Mouse (Mus musculus) central nervous system, embryonic 11.5 days (tissue): ENCODE results near the gene Zpbp2. TPM values are rescaled to one million over a fixed set of nuclear protein-coding genes. Genes with fewer than 3 reads are reported as not detected.

Experiments
- polyA plus RNA-seq: library from polyadenylated mRNA; depleted of rRNA; stranded (reverse); fragments of >200 nt; gene quantifications from 2 replicates; pipeline ENCODE4 v1.2.3, GENCODE M21; 2012; rRNA removed

Zpbp2 gene
- polyA plus RNA-seq, result 0.09 and 0.44 TPM in 2 replicates

GRCm38 (mm10) chr11:98550975-98551828 lies at the start of gene Zpbp2:
Gene Zpbp2, plus strand, starts transcription at chr11:98551097.

DNA sequence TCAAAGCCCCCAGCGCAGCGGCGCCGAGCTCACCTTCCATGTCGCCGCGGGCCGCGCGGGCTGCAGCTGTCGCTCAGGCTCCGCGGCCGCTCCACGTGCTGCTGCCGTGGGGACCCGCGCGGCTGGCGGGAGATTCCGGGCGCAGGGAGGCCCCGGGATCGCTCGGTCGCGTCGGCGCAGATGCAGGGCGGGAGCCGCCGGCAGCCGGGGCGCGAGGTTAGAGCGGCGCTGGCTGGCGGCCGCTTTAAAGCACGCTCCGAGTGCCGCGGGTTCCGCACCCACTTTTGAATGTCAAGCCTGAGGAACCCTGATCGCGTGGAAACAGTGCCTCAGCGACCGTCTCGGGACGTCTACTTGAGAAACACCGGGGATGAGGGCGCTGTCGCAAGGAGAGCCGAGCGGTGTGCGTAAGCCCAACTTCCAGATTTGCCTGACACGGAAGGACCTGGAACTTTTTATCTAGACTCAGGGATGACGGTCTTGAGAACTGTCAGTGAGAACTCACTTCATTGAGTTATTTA lies 5.1 kb upstream of the Zpbp2 start, which contains the start of gene Ikzf3:
Gene Ikzf3, minus strand, starts transcription at position 321 of the 521 bp plus-strand sequence.

GRCm38 (mm10) chr11:98586892-98587563 lies 36.1 kb downstream of the Zpbp2 start, which contains the start of gene Ormdl3:
Gene Ormdl3, minus strand, starts transcription at chr11:98587368.

DNA sequence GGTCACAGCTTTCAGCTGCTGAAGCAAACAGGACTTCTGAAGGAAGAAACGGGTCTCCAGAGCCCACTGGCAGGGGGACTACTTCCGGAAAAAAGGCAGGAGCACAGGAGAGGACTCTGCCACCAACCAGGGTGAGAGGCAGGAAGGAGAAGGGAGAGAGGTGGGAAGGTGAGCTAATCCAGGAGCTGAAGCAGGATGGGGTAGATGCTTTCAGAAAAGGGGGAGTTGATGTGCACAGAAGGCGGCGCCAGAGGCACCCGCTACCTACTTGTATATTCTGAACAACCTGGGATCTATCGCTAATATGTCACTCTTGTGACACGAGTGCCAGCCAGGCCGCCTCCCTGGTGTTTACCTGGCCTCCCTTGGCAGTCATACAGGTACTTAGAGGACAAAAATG lies 47.1 kb downstream of the Zpbp2 start, which contains the start of gene Lrrc3c:
Gene Lrrc3c, plus strand, starts transcription at position 301 of the 400 bp plus-strand sequence.

Other genes with a start within 250 kb of the Zpbp2 start
- gene Neurod2, start 221.4 kb upstream of the Zpbp2 start, polyA plus RNA-seq, result 2.1 and 3.4 TPM in 2 replicates
- gene Ppp1r1b, start 202.7 kb upstream of the Zpbp2 start, polyA plus RNA-seq, result 0.65 and 1.3 TPM in 2 replicates
- 55.9 and 61.9 TPM in 2 replicates for gene Stard3, start 192.7 kb upstream of the Zpbp2 start, polyA plus RNA-seq
- gene Tcap, start 167.3 kb upstream of the Zpbp2 start, polyA plus RNA-seq, result 3.3 and 4.0 TPM in 2 replicates
- 0.14 and 1.4 TPM in 2 replicates for gene Pnmt, start 164.6 kb upstream of the Zpbp2 start, polyA plus RNA-seq
- gene Pgap3, start 150.6 kb upstream of the Zpbp2 start, polyA plus RNA-seq, result 6.9 and 11.2 TPM in 2 replicates
- gene Erbb2, start 138.6 kb upstream of the Zpbp2 start, polyA plus RNA-seq, result 12.3 and 20.9 TPM in 2 replicates
- 73.6 and 108 TPM in 2 replicates for gene Mien1, start 112.1 kb upstream of the Zpbp2 start, polyA plus RNA-seq
- gene Grb7, start 104.7 kb upstream of the Zpbp2 start, polyA plus RNA-seq, result 3.2 and 3.3 TPM in 2 replicates
- gene Ikzf3, start 5.1 kb upstream of the Zpbp2 start, polyA plus RNA-seq, result 0.04 and 0.09 TPM in 2 replicates
- 51.7 and 70.0 TPM in 2 replicates for gene Ormdl3, start 36.3 kb downstream of the Zpbp2 start, polyA plus RNA-seq
- gene Lrrc3c, start 47.2 kb downstream of the Zpbp2 start, polyA plus RNA-seq, result not detected in 2 replicates
- gene Gm12355, start 74.6 kb downstream of the Zpbp2 start, polyA plus RNA-seq, result 0.62 and 2.6 TPM in 2 replicates
- not detected in 2 replicates for gene Gsdma3, start 75.3 kb downstream of the Zpbp2 start, polyA plus RNA-seq
- gene Gsdma2, start 95.7 kb downstream of the Zpbp2 start, polyA plus RNA-seq, result 0.11 TPM in 1 of 2 replicates, not detected in the other
- 0.02 TPM in 1 of 2 replicates, not detected in the other for gene Gsdma, start 113.3 kb downstream of the Zpbp2 start, polyA plus RNA-seq
- 165 and 173 TPM in 2 replicates for gene Psmd3, start 131.5 kb downstream of the Zpbp2 start, polyA plus RNA-seq
- gene Csf3, start 150.2 kb downstream of the Zpbp2 start, polyA plus RNA-seq, result not detected in 2 replicates
- 71.0 and 91.8 TPM in 2 replicates for gene Med24, start 178.3 kb downstream of the Zpbp2 start, polyA plus RNA-seq
- 104 and 116 TPM in 2 replicates for gene Thra, start 189.5 kb downstream of the Zpbp2 start, polyA plus RNA-seq
- 0.91 and 1.3 TPM in 2 replicates for gene Nr1d1, start 224.2 kb downstream of the Zpbp2 start, polyA plus RNA-seq
- 104 and 142 TPM in 2 replicates for gene Msl1, start 244.4 kb downstream of the Zpbp2 start, polyA plus RNA-seq